Mouse (Mus musculus) subcutaneous adipose tissue, adult 2 months (tissue): ENCODE measurements around the gene Pigu. TPM values are rescaled to one million over a fixed set of nuclear protein-coding genes. Genes with fewer than 3 reads are reported as not detected.

ENCODE experiments used
- polyA plus RNA-seq: library from polyadenylated mRNA; depleted of rRNA; stranded (reverse); fragments of >200 nt; gene quantifications from 2 replicates; pipeline ENCODE4 v1.2.3, GENCODE M21; 2012; ENCODE audit warnings: low replicate concordance; rRNA removed

The Pigu gene
- polyA plus RNA-seq: 35.0 and 47.1 TPM in 2 replicates

DNA sequence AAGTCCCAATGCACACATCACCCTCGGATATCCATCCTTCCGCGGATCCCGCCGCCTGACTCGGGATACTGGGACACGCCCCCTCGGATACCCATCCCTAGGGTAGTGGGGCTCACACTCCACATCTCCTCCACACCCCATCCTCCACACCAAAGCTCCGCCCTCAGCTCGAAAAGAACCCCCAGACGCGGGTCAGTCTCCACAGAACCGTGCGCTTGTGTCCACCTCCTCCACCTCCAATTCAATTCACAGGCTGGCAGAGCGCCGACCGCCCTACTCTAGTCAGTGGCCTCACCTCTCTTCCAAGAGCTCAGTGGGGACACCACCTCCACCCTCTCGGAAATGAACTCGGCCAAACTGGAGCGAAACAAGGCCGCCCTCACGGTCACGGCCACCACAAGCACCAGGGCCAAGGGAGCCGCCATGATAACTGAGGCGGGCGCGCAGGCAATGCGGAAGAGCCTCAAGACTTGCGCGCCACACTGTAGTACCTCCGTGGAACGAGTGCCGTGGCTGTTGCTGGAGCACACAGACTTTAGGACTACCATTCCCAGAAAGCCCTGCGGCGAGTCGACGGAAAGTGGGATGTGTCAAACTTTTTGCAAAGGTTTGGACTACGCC is at the start of gene Pigu:
Pigu (minus strand) TSS at position 460 of the 621 bp plus-strand sequence.

GRCm38 (mm10) chr2:155380261-155381059 is 23.2 kb upstream of the Pigu start, which contains the start of gene Trp53inp2:
TSS of gene Trp53inp2 (plus strand) at chr2:155381059.

GRCm38 (mm10) chr2:155276195-155276594 is 81.0 kb downstream of the Pigu start, which contains the start of gene Map1lc3a:
TSS of gene Map1lc3a (plus strand) at chr2:155276297.

GRCm38 (mm10) chr2:155236362-155236992 is 120.8 kb downstream of the Pigu start, which contains the start of gene Dynlrb1:
TSS of gene Dynlrb1 (plus strand) at chr2:155236533.

Other genes starting within 250 kb of the Pigu start
- 10.0 and 18.1 TPM in 2 replicates for gene Itch, start 223.9 kb downstream of the Pigu start, polyA plus RNA-seq
- 304 and 549 TPM in 2 replicates for gene Dynlrb1, start 120.9 kb downstream of the Pigu start, polyA plus RNA-seq
- 353 and 571 TPM in 2 replicates for gene Map1lc3a, start 81.1 kb downstream of the Pigu start, polyA plus RNA-seq
- 107 and 345 TPM in 2 replicates for gene Trp53inp2, start 23.6 kb upstream of the Pigu start, polyA plus RNA-seq
- gene Ncoa6, start 116.5 kb upstream of the Pigu start, polyA plus RNA-seq: 17.4 and 90.7 TPM in 2 replicates
- gene Acss2, start 160.5 kb upstream of the Pigu start, polyA plus RNA-seq: 326 and 376 TPM in 2 replicates
- 5.9 and 28.5 TPM in 2 replicates for gene Ggt7, start 160.8 kb upstream of the Pigu start, polyA plus RNA-seq
- gene Gss, start 235.4 kb upstream of the Pigu start, polyA plus RNA-seq: 22.4 and 30.8 TPM in 2 replicates